Mouse (Mus musculus) MEL (cell line): ENCODE data around the gene Lpcat1.

Source experiments
- CTCF ChIP-seq, 3 experiments: IDR thresholded peaks in 2 of 3; conservative IDR thresholded peaks in 1 of 3; 2 replicates each; pipeline ENCODE4 v1.5.1; 2011 to 2012; ENCODE audit warnings: low read length in 3 of 3, low read depth in 2 of 3, mild to moderate bottlenecking in 2 of 3, improper control_type of control experiment in 1 of 3, inconsistent platforms in 1 of 3, mixed read lengths in 1 of 3, moderate library complexity in 1 of 3; ENCODE audit not compliant: control insufficient read depth in 1 of 3, insufficient read depth in 1 of 3, poor library complexity in 1 of 3, severe bottlenecking in 1 of 3
- E2F4 ChIP-seq: IDR thresholded peaks from 2 replicates; pipeline ENCODE4 v1.6.1; 2011; ENCODE audit warnings: low read depth, low read length, improper control_type of control experiment, borderline replicate concordance
- EP300 ChIP-seq, 2 experiments: IDR thresholded peaks; 2 replicates each; pipeline ENCODE4 v1.6.1; 2011; ENCODE audit warnings: improper control_type of control experiment in 2 of 2, low read length in 2 of 2, low read depth in 1 of 2, mild to moderate bottlenecking in 1 of 2
- GABPA ChIP-seq: IDR thresholded peaks from 2 replicates; pipeline ENCODE4 v1.6.1; 2012; ENCODE audit warnings: low read depth, mild to moderate bottlenecking, inconsistent platforms, low read length, improper control_type of control experiment, moderate library complexity
- MEF2A ChIP-seq: IDR thresholded peaks from 2 replicates; pipeline ENCODE4 v1.6.1; 2014; ENCODE audit warnings: low read depth, mild to moderate bottlenecking, inconsistent platforms, low read length, improper control_type of control experiment; ENCODE audit not compliant: poor library complexity, insufficient replicate concordance, severe bottlenecking; ENCODE audit errors: extremely low read depth
- MXI1 ChIP-seq: IDR thresholded peaks from 2 replicates; pipeline ENCODE4 v1.6.1; 2011; ENCODE audit warnings: mild to moderate bottlenecking, low read depth, low read length, improper control_type of control experiment
- MYB ChIP-seq: IDR thresholded peaks from 2 replicates; pipeline ENCODE4 v1.6.1; 2011; ENCODE audit warnings: mild to moderate bottlenecking, low read depth, low read length, improper control_type of control experiment
- UBTF ChIP-seq: IDR thresholded peaks from 2 replicates; pipeline ENCODE4 v1.6.1; 2012; ENCODE audit warnings: low read depth, mild to moderate bottlenecking, inconsistent platforms, low read length, improper control_type of control experiment, moderate library complexity, borderline replicate concordance; ENCODE audit not compliant: insufficient read depth

- TF ChIP-seq E2F4 (no peak), MYB (no peak), UBTF (no peak), MEF2A (no peak), EP300 (IDR thresholded peaks at IDR 0.05; ENCODE audit: low read depth in 1 of 2, low read length in 2 of 2) (peak; percentile 35 to 71; a peak in 3 of 4 replicates), GABPA (no peak), CTCF (IDR thresholded peaks at IDR 0.05 in 2 of 3, conservative IDR thresholded peaks at IDR 0.05 in 1 of 3; ENCODE audit: control insufficient read depth in 1 of 3, insufficient read depth in 1 of 3, low read depth in 2 of 3, low read length in 3 of 3, poor library complexity in 1 of 3, severe bottlenecking in 1 of 3) (no peak), MXI1 (no peak)
These were observed 20.9 kb upstream of the Lpcat1 start for GRCm38 (mm10) chr13:73446076-73446475.
